Mouse (Mus musculus) fat pad, adult 2 months (tissue): ENCODE measurements around the gene Hmcn1.

Experiments
- DNase-seq: peaks from one replicate; pipeline ENCODE4 v3.0.0-alpha.2; 2011; ENCODE audit warnings: low read depth, low spot score; ENCODE audit errors: extremely low read depth

Hmcn1 gene

GRCm38 (mm10) chr1:150994612-150995011, 1.4 kb upstream of the Hmcn1 start:
- no peak for DNase-seq

- DNase-seq, result no peak
Measured at GRCm38 (mm10) chr1:150992711-150993161, 499 bp downstream of the Hmcn1 start.

- no peak for DNase-seq
Measured at GRCm38 (mm10) chr1:150991745-150992554, 1.3 kb downstream of the Hmcn1 start.

- DNase-seq, result no peak
Measured at GRCm38 (mm10) chr1:150984888-150985287, 8.3 kb downstream of the Hmcn1 start.

- no peak for DNase-seq
Measured at GRCm38 (mm10) chr1:150984092-150984503, 9.1 kb downstream of the Hmcn1 start.

GRCm38 (mm10) chr1:150978651-150979050, 14.6 kb downstream of the Hmcn1 start:
- DNase-seq, result no peak

- no peak for DNase-seq
Measured at GRCm38 (mm10) chr1:150976263-150976662, 17.0 kb downstream of the Hmcn1 start.

- DNase-seq, result peak; percentile 68
Measured at GRCm38 (mm10) chr1:150959486-150960074, 33.7 kb downstream of the Hmcn1 start.

- no peak for DNase-seq
Measured at GRCm38 (mm10) chr1:150951004-150951403, 42.2 kb downstream of the Hmcn1 start.

- DNase-seq, result no peak
Measured at GRCm38 (mm10) chr1:150950046-150950445, 43.2 kb downstream of the Hmcn1 start.

GRCm38 (mm10) chr1:150948911-150949310, 44.3 kb downstream of the Hmcn1 start:
- no peak for DNase-seq

- DNase-seq, result no peak
Measured at GRCm38 (mm10) chr1:150943601-150944000, 49.6 kb downstream of the Hmcn1 start.

- DNase-seq, result no peak
Measured at GRCm38 (mm10) chr1:150942143-150942542, 51.1 kb downstream of the Hmcn1 start.

- DNase-seq, result no peak
Measured at GRCm38 (mm10) chr1:150936821-150937220, 56.4 kb downstream of the Hmcn1 start.

GRCm38 (mm10) chr1:150933616-150934015, 59.6 kb downstream of the Hmcn1 start:
- no peak for DNase-seq

GRCm38 (mm10) chr1:150920860-150921259, 72.4 kb downstream of the Hmcn1 start:
- no peak for DNase-seq

- DNase-seq, result no peak
Measured at GRCm38 (mm10) chr1:150920276-150920675, 73.0 kb downstream of the Hmcn1 start.

- no peak for DNase-seq
Measured at GRCm38 (mm10) chr1:150914936-150915335, 78.3 kb downstream of the Hmcn1 start.

GRCm38 (mm10) chr1:150913586-150914136, 79.6 kb downstream of the Hmcn1 start:
- DNase-seq, result no peak

GRCm38 (mm10) chr1:150909642-150910041, 83.6 kb downstream of the Hmcn1 start:
- DNase-seq, result no peak

GRCm38 (mm10) chr1:150893677-150894188, 99.5 kb downstream of the Hmcn1 start:
- no peak for DNase-seq

GRCm38 (mm10) chr1:150890017-150890416, 103.2 kb downstream of the Hmcn1 start:
- DNase-seq, result no peak
